Mouse (Mus musculus): ENCODE data around the gene Myh3. TPM values are rescaled to one million over a fixed set of nuclear protein-coding genes. Genes with fewer than 3 reads are reported as not detected.

Gene Myh3
- polyA plus RNA-seq, 1 experiment from 2014 or later: 5.1 TPM

DNA sequence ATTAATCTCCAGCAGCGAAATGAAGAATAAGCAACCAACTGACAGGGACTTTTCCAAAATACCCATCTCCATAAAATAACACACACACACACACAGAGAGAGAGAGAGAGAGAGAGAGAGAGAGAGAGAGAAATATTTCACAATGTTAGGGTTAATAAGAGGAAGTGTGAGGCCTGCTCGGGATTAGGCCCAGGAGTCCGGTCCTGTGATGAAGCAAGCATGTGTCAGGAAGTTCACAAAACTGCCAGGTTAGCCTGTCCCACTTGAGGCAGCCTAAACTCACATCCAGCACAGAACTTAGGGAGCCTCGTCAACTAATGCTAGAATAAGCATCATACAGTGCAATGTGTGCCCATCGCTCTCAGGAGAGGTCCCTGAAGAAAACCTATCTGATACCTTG is 30.9 kb upstream of the Myh3 start:
- Histone ChIP-seq H3K9me3 (ENCODE audit: low read length) (no peaks in the 10 kb centered on the region), H3K4me2 (replicated peaks; ENCODE audit: low read depth, low read length) (no peak overlapping the region), H3K27me3 (ENCODE audit: insufficient read depth, low read length) (no peaks in the 10 kb centered on the region), H3K4me1 (ENCODE audit: insufficient read depth, low read length) (0 out of 2 replicates have a peak, but pooled peaks cover 3% of the 10 kb centered on the region), H3K36me3 (ENCODE audit: insufficient read depth, low read length) (peaks cover 10% of the 10 kb centered on the region), H3K27ac (ENCODE audit: low read length) (no peak overlapping the region), H3K4me3 (ENCODE audit: low read length) (no peak overlapping the region), H3K9ac (replicated peaks; ENCODE audit: low read length) (no peak overlapping the region)
- 86% methylated on average over 5 of the region's 5 CpGs for WGBS
- no peak for ATAC-seq (ENCODE audit: low FRiP score, low TSS enrichment)

DNA sequence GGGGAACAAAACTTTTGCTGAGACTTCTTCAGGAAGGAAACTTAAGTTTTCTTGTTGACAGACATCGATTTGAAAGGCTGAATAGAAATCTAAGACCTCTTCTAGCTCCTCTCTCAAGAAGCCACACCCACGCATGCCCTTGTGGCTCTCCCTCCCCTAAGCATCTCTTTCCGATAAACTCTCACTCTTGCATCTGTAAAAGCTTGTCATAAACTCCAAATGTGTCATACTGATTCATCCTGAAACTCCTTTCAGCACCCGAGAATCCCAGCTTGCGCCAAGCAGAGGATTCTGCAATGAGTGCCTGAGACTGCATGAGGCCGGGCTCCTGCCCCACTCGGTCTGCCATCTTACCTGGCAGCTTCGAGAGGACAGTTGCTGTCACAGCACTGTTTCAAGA is 29.6 kb upstream of the Myh3 start:
- peaks cover 7% of the 10 kb centered on the region for H3K4me1 ChIP-seq (ENCODE audit: insufficient read depth, low read length)
- H3K27me3 ChIP-seq (ENCODE audit: insufficient read depth, low read length): no peaks in the 10 kb centered on the region
- no peak overlapping the region for H3K4me2 ChIP-seq (replicated peaks; ENCODE audit: low read depth, low read length)
- peaks cover 10% of the 10 kb centered on the region for H3K36me3 ChIP-seq (ENCODE audit: insufficient read depth, low read length)
- H3K9me3 ChIP-seq (ENCODE audit: low read length): no peaks in the 10 kb centered on the region
- no peak overlapping the region for H3K4me3 ChIP-seq (ENCODE audit: low read length)
- 85% methylated on average over 8 of the region's 8 CpGs for WGBS
- H3K9ac ChIP-seq (replicated peaks; ENCODE audit: low read length): no peak overlapping the region
- no peak overlapping the region for H3K27ac ChIP-seq (ENCODE audit: low read length)
- no peak for ATAC-seq (ENCODE audit: low FRiP score, low TSS enrichment)

DNA sequence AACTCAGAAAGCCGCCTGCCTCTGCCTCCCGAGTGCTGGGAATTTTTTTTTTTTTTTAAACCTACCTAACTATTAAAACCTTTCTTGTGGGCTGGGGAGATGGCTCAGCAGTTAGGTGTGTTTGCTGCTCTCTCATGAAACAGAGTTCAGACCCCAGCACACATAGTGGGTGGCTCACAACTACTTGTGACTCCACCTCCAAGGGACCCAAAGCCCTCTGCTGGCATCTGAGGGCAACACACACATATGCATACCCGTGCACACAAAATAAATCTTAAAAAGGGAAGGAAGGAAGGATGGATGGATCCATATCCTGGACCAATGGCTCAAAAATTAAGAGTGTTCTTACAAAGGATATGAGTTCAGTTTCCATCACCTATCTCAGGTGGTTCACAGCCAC is 28.8 kb upstream of the Myh3 start:
- Histone ChIP-seq H3K4me2 (replicated peaks; ENCODE audit: low read depth, low read length) (no peak overlapping the region), H3K27ac (ENCODE audit: low read length) (no peak overlapping the region), H3K9ac (replicated peaks; ENCODE audit: low read length) (no peak overlapping the region), H3K9me3 (ENCODE audit: low read length) (no peaks in the 10 kb centered on the region), H3K4me3 (ENCODE audit: low read length) (no peak overlapping the region), H3K36me3 (ENCODE audit: insufficient read depth, low read length) (peaks cover 10% of the 10 kb centered on the region), H3K27me3 (ENCODE audit: insufficient read depth, low read length) (no peaks in the 10 kb centered on the region), H3K4me1 (ENCODE audit: insufficient read depth, low read length) (peaks cover 9% of the 10 kb centered on the region)
- no peak for ATAC-seq (ENCODE audit: low FRiP score, low TSS enrichment)
- WGBS: 83% methylated on average over 3 of the region's 3 CpGs

- peak overlapping the region; percentile 93 for H3K4me3 ChIP-seq (ENCODE audit: low read length)
- H3K4me1 ChIP-seq (ENCODE audit: insufficient read depth, low read length): peaks cover 9% of the 10 kb centered on the region
- H3K4me2 ChIP-seq (replicated peaks; ENCODE audit: low read depth, low read length): peak overlapping the region; percentile 75
- 4% methylated on average over 16 of the region's 16 CpGs for WGBS
- peak; percentile 37; the same call in 1 of the 2 replicates for ATAC-seq (ENCODE audit: low FRiP score, low TSS enrichment)
- peaks cover 15% of the 10 kb centered on the region for H3K36me3 ChIP-seq (ENCODE audit: insufficient read depth, low read length)
- H3K27me3 ChIP-seq (ENCODE audit: insufficient read depth, low read length): no peaks in the 10 kb centered on the region
- peak overlapping the region; percentile 83 for H3K27ac ChIP-seq (ENCODE audit: low read length)
- peak overlapping the region; percentile 87 for H3K9ac ChIP-seq (replicated peaks; ENCODE audit: low read length)
- no peaks in the 10 kb centered on the region for H3K9me3 ChIP-seq (ENCODE audit: low read length)
These were observed 26.3 kb upstream of the Myh3 start for GRCm38 (mm10) chr11:67051676-67052320.

GRCm38 (mm10) chr11:67052321-67052952 is 25.7 kb upstream of the Myh3 start, which contains the start of the genes Adprm and Sco1:
Gene Adprm (minus strand): TSS chr11:67052594.
Gene Sco1 (plus strand): TSS chr11:67052670.
- Histone ChIP-seq H3K27me3 (ENCODE audit: insufficient read depth, low read length) (no peaks in the 10 kb centered on the region), H3K27ac (ENCODE audit: low read length) (peak within 1 kb of the TSS; percentile 83), H3K9ac (replicated peaks; ENCODE audit: low read length) (peak within 1 kb of the TSS; percentile 87), H3K4me2 (replicated peaks; ENCODE audit: low read depth, low read length) (peak within 1 kb of the TSS; percentile 75), H3K4me3 (ENCODE audit: low read length) (peak within 1 kb of the TSS; percentile 93), H3K4me1 (ENCODE audit: insufficient read depth, low read length) (peaks cover 9% of the 10 kb centered on the region), H3K9me3 (ENCODE audit: low read length) (no peaks in the 10 kb centered on the region), H3K36me3 (ENCODE audit: insufficient read depth, low read length) (peaks cover 18% of the 10 kb centered on the region)
- peak; percentile 98 for ATAC-seq (ENCODE audit: low FRiP score, low TSS enrichment)
- WGBS: under 1% methylated on average over 50 of the region's 50 CpGs

GRCm38 (mm10) chr11:67054754-67055365 is 23.2 kb upstream of the Myh3 start:
- Histone ChIP-seq H3K9ac (replicated peaks; ENCODE audit: low read length) (no peak overlapping the region), H3K4me3 (ENCODE audit: low read length) (no peak overlapping the region), H3K36me3 (ENCODE audit: insufficient read depth, low read length) (peaks cover 35% of the 10 kb centered on the region), H3K9me3 (ENCODE audit: low read length) (no peaks in the 10 kb centered on the region), H3K27ac (ENCODE audit: low read length) (no peak overlapping the region), H3K27me3 (ENCODE audit: insufficient read depth, low read length) (no peaks in the 10 kb centered on the region), H3K4me2 (replicated peaks; ENCODE audit: low read depth, low read length) (no peak overlapping the region), H3K4me1 (ENCODE audit: insufficient read depth, low read length) (peaks cover 9% of the 10 kb centered on the region)
- ATAC-seq (ENCODE audit: low FRiP score, low TSS enrichment): no peak
- 89% methylated on average over 8 of the region's 8 CpGs for WGBS

DNA sequence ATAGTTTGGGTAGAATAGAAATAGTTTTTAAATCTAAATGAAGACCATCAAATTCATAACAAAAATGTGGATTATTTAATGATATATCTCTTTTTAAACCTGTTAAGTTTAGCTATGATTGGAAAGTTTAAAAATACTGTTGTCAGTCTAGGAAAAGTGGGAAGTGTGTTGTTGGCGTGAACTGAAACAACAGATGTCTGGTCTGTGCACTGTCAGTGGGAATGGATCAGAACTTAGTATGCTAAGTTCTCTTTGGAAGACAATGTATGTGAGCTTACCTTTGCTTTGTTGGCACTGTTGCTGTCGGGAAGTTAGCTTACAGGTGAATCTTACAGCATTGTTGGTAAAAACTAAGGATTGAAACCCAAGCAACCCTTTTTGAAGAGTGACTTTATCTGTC is 16.8 kb upstream of the Myh3 start:
- Histone ChIP-seq H3K9me3 (ENCODE audit: low read length) (no peaks in the 10 kb centered on the region), H3K36me3 (ENCODE audit: insufficient read depth, low read length) (peaks cover 69% of the 10 kb centered on the region), H3K27ac (ENCODE audit: low read length) (no peak overlapping the region), H3K4me3 (ENCODE audit: low read length) (no peak overlapping the region), H3K4me1 (ENCODE audit: insufficient read depth, low read length) (no peaks in the 10 kb centered on the region), H3K27me3 (ENCODE audit: insufficient read depth, low read length) (no peaks in the 10 kb centered on the region), H3K4me2 (replicated peaks; ENCODE audit: low read depth, low read length) (no peak overlapping the region), H3K9ac (replicated peaks; ENCODE audit: low read length) (no peak overlapping the region)
- 92% methylated on average over 2 of the region's 2 CpGs for WGBS
- ATAC-seq (ENCODE audit: low FRiP score, low TSS enrichment): no peak

GRCm38 (mm10) chr11:67062726-67063125 is 15.4 kb upstream of the Myh3 start:
- no peak overlapping the region for H3K4me3 ChIP-seq (ENCODE audit: low read length)
- H3K9me3 ChIP-seq (ENCODE audit: low read length): no peaks in the 10 kb centered on the region
- ATAC-seq (ENCODE audit: low FRiP score, low TSS enrichment): no peak
- no peak overlapping the region for H3K9ac ChIP-seq (replicated peaks; ENCODE audit: low read length)
- H3K27ac ChIP-seq (ENCODE audit: low read length): no peak overlapping the region
- H3K4me2 ChIP-seq (replicated peaks; ENCODE audit: low read depth, low read length): no peak overlapping the region
- peaks cover 66% of the 10 kb centered on the region for H3K36me3 ChIP-seq (ENCODE audit: insufficient read depth, low read length)
- no peaks in the 10 kb centered on the region for H3K4me1 ChIP-seq (ENCODE audit: insufficient read depth, low read length)
- WGBS: 90% methylated on average over 3 of the region's 3 CpGs
- H3K27me3 ChIP-seq (ENCODE audit: insufficient read depth, low read length): no peaks in the 10 kb centered on the region

GRCm38 (mm10) chr11:67067741-67068140 is 10.4 kb upstream of the Myh3 start:
- no peaks in the 10 kb centered on the region for H3K9me3 ChIP-seq (ENCODE audit: low read length)
- H3K27ac ChIP-seq (ENCODE audit: low read length): no peak overlapping the region
- H3K36me3 ChIP-seq (ENCODE audit: insufficient read depth, low read length): peaks cover 33% of the 10 kb centered on the region
- ATAC-seq (ENCODE audit: low FRiP score, low TSS enrichment): no peak
- H3K4me3 ChIP-seq (ENCODE audit: low read length): no peak overlapping the region
- H3K4me2 ChIP-seq (replicated peaks; ENCODE audit: low read depth, low read length): no peak overlapping the region
- H3K9ac ChIP-seq (replicated peaks; ENCODE audit: low read length): no peak overlapping the region
- WGBS: 84% methylated on average over 3 of the region's 3 CpGs
- H3K4me1 ChIP-seq (ENCODE audit: insufficient read depth, low read length): no peaks in the 10 kb centered on the region
- no peaks in the 10 kb centered on the region for H3K27me3 ChIP-seq (ENCODE audit: insufficient read depth, low read length)
